Mouse (Mus musculus) urinary bladder, postnatal 10 days (tissue): ENCODE results near the gene Paox.

Experiments used
- DNase-seq: peaks from one replicate; pipeline ENCODE4 v3.0.0; 2022; ENCODE audit warnings: low spot score

Gene Paox

DNA sequence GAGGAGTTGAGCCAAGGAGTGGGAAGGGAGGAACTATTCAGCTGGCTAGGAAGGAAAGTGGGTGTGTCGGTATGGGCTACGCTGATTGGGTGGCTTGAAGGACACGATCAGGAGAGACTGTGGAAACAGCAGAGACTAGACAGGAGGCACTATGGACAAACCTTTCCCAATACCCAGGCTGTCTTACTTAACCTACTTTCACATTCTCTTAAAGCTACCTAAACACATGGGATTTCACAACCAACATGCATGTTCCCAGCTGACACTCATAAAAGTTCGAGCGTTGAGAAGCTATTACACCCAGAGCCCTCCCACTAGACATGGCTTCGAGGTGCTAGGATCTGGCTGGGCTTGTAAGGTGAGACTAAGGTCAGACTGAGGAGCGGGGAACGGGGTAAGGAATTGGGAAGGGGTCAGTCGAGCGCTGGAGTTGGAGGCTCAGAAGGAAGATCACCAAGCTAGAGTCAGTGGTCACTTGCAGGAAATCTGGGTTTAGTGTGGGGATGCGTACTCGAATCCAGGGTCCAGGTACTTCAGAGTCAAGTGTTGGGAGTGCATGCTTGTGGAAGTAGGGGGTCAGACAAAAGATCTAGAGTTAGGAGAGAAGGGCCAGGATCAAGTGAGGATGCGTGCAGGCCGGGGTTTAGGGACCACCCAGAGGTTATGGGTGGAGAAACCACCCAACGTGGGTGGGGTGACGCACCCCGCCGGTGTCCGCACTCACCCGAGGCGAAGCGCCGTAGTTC is at the start of gene Paox:
TSS of gene Paox (plus strand) at position 217 of the 746 bp plus-strand sequence.
- no peak for DNase-seq

DNA sequence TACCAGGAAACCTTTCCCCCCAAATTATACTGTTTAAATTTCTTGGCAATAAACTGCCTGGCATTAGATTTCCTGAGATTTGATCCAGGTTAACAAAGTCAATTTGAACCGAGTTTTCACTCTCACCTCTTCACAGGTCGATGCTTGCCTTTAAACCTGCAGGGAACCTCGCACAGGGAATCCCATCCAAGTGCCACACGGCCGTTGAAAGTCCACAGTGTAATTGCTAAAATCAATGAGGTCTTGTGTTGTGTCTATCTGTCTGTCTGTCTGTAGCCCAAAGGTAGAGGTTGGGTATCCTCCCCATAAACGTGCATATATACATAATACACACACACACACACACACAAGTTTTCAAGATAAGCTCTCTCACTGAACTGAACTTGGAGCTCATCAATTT is 48.2 kb upstream of the Paox start:
- DNase-seq = no peak

DNA sequence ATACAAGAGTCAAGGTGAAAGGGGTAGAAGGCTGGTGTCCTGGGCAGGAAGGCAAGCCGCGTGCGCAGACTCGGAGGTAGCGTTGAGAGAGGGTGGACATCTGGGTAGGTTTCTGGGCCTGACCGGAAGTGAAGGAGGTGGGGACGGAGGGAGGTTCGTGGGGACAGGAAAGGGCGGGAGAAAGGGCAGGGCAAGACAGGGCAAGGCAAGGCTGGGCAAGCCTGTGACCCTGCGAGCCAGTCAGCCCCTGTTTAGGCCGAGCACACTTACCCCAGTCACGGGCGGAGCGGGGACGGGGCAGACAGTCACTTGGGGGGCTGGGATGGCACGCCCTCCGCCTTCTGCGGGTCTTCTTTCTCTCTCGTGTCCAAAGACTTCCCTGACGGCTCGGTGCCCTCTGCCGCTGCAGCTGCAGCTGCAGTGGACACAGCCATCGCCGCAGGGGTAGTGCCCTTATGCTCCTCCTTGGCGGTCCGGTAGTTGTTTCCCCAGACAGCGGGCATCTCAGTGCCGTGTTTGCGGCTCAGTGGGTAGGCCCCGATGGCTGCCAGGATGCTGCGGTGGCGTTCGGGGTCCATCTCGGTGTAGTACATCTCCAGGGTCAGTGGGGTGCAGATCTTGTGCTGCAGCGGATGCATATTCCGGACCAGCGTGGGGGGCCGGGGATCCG is 45.4 kb upstream of the Paox start:
- no peak for DNase-seq

DNA sequence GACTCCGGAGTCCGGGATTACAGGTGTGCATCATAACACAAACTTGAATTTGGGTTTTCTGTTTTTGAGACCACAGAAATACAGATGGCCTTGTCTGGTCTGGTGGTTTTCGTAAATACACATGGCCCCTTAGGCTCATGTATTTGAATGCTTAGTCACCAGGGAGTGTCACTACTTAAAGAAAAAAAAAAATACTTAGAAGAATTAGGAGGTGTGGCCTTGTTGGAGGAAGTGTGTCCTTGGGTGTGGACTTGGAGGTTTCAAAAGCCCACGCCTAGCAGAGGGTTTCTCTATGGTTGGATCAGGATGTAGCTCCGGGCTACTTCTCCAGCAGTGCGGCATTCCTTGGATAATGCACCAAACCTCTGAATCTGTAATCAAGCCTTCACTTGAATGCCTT is 37.9 kb upstream of the Paox start:
- DNase-seq = no peak

DNA sequence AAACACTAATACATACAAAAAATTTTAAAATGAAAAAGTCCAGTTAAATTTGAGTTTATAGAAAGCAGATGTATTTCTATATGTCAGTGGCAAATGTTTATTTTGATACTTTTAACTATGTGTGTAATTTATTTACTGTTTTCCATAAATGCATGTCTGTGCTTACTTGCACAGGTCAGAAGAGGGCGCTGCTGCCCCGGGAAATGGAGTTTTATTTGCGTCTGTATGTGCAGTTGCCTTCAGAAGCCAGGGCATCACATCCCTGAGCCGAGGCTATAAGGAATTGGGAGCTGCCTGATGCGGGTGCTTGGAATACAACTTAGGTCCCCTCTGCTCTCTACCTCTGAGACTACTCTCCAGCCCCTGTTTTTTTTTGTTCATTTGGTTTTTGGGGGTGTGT is 36.9 kb upstream of the Paox start:
- no peak for DNase-seq

DNA sequence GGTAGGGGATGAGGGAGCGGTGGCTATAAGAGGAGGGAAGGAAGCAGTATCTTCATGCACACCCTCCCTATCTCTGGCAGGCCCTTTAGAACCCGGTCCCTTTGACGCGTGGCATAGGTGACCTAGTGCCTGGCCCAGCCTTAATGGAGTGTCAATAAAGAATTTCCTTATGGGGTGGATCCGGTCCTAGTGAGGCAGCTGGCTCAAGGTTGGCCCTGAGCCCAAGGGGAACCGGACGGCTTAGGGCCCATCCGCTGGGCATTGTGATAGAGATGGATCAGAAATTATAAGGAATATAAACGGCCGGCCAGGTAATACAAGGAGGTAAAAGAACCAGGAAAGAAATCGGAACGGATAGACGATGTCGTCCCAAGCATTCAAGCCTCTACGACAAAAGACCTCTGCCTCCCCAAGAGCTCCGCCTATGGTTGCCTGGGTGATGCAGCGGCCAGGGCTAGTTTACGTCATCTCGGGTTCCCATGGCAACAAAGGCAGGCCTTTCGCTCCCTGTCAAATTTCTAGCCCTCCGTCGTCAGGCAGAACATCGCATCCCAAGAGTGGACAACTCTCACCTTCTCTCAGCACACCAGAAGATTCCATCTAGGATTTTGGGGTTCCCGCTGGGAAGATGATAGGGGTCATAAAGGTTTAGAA is 35.0 kb upstream of the Paox start:
- no peak for DNase-seq

DNA sequence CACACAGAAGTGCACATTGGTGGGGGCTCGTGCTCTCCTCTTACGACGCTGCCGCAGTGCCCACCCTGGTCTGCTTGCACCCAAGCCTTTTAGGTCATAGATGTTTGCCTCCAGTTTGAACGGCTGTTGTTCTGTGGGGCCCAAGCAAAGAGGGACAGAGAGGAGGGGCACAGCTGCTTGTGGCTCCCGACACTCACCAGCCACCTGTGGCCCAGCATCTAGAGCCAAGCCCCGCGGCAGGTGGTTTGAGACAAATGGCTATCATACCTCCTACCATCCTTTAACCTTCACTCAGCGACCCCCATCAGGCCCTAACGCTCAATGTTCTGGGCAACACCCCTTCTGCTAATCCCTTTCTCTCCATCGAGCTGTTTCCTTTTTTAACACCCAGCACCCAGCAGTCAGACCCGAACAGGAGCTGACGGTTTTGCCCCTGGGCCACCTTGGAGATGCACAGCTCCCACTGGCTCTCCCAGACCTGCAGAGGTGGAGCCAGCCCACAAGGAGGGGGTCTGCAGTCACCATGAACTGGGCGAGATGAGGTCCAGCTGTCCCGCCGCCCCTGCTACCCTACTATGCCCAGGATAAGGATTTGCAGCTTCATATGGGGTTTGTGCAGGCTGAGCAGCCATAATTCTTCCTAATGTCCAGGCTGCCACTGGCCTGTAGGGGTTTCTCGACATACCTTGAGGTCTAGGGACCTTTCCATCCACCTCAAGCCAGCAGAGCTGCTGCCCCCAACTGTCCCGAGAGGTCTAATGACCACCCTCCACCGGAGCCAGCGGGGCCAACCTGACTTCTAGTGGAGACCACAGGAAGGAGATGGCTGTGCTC is 34.0 kb upstream of the Paox start:
- no peak for DNase-seq

DNA sequence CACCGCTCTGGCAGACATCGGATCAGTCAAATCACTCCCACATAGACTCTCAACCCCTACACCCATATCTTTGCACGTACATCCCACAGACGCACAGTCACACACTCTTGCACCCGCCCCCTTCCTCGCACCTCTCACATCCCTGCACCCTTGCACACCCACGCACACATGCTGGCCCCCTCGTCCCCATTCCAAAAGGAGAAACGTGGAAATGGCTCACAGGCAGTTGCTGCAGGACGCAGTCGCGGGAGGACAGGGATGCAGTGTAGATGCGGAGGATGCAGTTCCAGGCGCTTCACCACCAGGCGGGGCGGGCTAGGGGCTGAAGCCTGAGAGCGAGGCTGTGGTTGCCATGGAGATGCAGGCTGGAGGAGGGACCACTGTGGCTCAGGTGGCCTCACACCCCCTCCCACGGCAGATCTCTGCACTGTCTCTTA is 33.3 kb upstream of the Paox start, which contains the start of gene Caly:
TSS of gene Caly (minus strand) at position 307 of the 437 bp plus-strand sequence.
- DNase-seq = no peak

DNA sequence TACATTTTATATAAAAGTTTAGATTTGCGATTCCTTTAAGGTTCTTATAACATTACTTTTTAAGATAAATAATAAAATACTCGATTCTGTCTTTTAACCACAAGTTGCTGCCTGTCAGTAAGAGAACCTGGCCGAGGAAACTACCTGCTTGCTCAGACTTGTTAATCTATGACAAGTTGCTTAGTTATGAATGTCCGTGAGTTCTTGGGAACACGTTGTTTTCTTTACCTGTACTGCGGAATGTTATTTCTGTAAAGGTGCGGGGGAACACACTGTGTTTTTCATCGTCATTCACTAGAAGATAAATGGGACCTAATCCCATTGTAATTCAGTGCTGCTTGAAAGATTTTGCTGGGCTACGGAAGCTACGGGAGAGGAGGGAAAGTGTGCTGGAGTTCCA is 25.0 kb upstream of the Paox start:
- no peak for DNase-seq

DNA sequence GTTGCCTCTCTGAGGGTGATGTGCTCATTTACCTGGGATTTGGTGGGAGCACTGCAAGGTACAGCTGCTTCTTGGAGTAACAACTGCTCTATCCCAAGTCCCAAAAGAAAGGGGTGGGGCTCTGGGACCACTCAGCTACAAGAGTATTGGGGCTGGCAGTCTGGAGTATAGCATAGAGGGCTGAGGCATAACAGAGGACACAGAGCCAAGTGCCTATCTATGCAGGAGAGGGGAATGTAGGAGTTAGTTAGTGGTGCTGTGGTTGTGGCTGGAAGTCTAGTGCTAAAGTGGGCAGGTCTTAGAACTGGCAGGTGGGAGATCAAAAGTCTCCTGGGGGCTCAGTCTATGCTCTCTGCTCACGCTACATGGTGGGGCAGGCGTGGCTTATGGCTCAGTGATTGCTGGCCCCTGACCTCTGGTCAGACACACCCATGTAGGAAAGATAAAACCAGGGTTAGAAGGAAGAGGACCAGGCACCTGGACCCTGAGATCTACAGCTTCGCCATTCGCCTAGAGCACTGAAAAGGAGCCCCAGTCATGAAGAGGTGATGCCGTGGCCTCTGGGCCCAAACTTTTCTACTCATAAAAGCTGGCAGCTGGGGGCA is 22.6 kb upstream of the Paox start, which contains the start of gene Prap1:
TSS of gene Prap1 (plus strand) at position 472 of the 605 bp plus-strand sequence.
- DNase-seq = no peak

DNA sequence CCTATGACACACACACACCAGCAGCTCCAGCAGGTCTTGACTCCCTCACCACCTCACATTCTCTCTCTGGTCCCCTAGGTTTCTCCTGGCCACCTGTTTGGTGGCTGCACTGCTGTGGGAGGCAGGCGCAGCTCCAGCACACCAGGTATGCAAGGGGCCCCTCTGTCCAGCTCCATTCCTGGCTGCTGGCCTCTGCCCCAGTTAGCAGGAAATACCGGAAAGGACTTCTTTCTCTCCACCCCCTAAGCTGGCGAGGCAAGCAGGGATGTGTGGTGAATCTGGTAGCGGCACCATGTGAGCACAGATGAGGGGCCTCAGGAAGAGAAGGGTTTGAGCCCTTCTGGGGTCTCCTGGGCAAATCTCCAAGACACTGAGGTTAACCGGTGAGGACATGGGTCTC is 20.6 kb upstream of the Paox start:
- no peak for DNase-seq

DNA sequence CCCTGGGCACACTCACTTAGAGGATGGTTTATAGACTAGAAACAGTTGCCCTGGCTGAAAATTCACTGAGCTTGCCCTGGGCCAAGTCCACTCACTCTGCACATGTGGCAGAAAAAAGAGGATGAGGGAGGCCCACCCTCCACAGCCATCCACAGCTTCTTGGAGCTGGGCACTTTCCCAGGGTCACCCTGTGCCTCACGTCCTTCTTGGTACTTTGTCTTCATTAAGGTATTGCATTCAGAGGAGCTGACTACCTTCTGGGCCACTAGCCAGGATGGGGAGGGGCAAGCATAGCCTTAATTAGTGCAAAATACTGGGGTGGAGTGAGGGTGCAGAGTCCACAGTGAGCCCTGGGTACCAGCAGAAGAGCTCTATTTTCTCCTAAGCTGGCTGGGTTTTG is 20.0 kb upstream of the Paox start:
- no peak for DNase-seq

DNA sequence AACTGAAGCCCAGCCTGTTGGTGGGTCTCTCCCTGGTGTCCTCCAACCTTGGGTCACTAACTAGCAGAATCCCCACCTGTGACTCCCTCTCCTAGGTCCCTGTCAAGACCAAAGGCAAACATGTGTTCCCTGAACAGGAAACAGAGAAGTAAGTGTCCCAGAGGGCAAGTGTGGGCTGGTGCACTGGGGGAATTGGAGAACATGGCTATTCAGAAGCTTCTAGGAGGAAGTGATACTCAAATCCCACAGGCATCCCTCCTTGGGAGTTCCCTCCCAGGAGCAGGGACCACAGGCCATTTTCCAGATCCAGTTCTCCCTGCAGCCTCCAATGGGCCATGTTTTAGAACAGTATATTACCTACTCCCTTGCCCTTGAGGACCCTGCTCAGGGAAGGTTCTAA is 19.5 kb upstream of the Paox start:
- DNase-seq = no peak

DNA sequence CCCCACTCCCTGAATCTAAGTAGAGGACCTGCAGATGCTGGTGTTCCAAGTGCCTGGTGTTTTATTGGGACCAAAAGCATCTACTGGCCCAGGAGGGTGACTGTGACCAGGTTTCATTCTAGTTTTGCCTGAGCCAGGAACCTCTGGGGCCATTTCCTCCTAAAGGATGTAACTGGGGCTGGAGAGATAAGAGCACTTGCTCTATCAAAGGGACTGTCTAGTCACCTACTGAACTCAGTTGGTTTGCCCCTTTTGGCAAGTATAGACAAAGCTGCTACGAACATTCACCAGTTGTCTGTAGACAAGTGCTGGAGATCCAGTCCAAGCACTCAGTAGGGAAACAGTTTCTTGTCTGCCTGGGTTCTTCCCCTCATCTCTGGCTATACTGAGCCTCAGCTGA is 17.1 kb upstream of the Paox start:
- no peak for DNase-seq

DNA sequence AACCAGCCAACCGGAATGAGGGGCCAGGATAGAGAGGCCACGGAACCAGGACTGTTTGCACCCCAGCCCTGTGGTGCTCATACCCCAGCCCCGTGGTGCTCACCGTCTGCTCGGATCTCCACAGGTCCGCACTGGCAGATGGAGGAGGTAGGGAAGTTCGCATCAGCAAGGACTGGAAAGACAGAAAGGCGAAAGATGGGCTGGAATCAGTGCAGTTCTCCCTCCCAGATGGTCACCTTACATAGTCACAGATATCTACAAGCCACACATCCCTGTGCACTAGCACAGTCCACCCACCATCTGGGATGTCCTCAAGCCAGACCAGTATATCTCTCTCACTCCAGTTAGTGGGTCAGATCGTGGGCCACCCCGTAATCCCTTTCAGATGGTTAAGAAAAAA is 14.1 kb upstream of the Paox start:
- no peak for DNase-seq

DNA sequence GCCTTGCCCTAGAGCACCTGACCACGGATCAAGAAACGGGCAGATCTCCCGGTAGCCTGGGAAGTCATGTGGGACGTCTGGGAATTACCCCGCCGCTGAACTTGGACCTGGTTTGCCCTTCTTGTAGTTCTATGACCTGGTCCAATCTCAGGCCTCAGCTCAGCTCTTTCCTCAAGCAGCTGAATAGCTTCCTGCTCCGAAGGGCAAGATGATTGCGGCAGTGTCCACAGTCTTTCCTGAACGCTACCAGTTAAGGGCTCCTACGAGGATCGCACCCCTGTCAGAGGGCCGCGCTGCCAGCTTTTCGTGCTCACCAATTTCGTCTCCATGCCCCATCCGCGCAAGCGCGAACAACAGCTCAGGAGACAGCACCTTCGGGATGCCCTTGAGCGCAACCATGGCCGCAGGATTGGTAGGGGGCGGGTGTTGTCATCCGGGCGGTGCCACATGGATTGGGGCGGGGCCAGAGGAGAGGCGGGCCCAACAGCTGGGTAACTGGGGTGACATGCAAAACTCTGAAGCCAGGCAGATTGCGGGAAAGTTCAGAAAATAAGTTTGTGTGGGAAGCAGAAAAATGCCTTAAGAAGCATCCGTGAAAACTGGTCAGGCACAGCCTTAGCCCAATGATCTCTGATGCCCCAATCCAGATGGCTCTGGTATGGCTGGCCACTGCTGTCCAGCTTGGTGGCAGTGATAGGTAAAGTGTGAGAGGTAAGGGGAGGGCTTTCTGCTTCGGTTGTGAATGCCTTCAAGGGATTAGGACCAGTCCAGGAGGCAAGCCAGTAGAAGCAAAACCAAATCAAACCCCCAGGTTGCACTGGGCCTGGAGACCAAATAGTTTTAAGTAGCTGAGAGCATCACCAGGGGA is 13.4 kb upstream of the Paox start, which contains the start of gene Fuom:
TSS of gene Fuom (minus strand) at position 449 of the 868 bp plus-strand sequence.
- peak; percentile 50 for DNase-seq

DNA sequence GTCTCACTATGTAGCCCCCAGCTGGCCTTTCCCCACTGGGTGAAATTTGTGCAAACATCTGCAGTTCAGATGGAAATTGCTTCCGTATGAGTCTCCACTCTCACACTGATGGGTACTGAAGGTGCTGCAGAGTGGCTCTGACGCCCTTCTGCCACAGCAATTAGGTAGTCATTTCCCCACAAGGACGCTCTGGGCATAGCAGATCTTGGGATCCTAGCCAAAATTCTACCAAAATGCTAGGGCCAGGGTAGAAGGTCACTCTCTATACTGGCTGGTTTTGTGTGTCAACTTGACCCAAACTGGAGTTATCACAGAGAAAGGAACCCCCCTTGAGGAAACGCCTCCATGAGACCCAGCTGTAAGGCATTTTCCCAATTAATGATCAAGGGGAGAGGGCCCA is 11.6 kb upstream of the Paox start:
- DNase-seq = no peak

DNA sequence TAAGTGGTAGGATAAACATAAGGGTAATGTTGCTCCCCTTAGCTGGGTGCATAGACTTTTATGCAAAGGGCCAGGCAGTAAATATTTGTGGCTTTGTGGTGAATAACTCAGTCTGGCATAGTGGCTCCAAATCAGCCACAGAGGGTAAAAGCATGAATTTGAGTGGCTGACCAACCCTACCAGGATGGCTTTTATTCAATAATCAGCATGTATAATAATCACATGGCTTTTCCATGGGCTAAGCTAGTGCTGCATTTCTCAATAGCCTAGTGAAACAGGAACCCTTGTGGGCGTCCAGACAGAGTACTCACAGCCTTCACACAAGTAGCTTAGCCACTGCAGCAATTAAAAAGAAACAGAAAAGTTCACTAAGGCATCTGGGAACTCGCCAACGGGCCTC is 3.7 kb upstream of the Paox start:
- DNase-seq = no peak

DNA sequence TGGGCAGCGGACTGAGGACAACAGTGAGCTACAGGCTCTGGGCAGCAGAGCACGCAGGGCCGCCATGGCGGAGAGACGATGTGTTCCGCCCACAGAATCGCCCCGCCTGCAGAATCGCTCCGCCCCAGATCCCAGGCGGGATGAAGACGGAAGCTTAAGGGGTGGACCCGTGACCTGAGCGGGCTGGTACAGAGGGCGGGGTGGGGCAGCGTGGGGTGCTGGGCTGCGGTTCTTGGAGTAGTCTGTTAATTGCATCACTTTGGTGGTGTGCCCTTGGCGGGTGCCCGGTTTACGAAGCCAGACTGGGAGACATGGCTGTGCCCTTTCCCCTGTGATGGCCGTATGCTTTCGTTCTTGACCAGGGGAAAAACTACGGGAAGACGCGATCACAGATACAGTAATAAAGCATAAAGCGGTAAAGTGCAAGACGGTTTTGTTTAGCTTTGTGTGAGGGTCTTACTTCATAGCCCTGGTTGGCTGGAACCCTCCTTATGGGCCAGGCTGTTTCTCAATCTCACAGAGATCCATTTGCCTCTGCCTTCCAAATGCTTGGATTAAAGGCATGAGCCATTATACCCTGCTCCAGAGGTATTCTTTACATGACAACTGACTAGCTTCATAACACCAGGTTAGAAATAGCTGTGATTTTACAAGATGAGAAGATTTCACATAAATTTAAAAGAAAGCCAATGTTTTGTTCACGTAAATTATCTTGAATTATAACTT is 893 bp downstream of the Paox start, which contains the start of gene Echs1:
TSS of gene Echs1 (minus strand) at position 148 of the 726 bp plus-strand sequence.
- DNase-seq = peak; percentile 64

DNA sequence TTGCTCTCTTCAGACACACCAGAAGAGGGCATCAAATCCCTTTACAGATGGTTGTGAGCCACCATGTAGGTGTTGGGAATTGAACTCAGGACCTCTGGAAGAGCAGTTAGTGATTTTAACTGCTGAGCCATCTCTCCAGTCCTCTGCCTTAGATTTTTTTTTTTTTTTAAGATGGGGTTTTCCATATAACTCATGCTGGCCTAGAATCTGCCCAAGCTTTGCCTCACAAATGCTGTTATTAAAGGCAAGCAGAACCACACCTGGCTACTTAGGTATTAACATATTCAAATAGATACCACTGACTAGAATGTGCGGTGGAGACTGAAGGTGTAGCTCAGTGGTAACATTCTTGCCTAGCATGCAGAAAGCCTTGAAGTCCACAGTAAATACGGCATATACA is 4.9 kb downstream of the Paox start:
- no peak for DNase-seq
